Mouse (Mus musculus) megakaryocyte-erythroid progenitor cell, adult 5-6 weeks (primary cell): ENCODE data around the gene Ubap2. TPM values are rescaled to one million over a fixed set of nuclear protein-coding genes. Genes with fewer than 3 reads are reported as not detected.
A peak's percentile ranks its signal among the peaks of the same experiment; 100 is the strongest.

Source experiments
- ATAC-seq: replicated peaks from 2 replicates; pipeline ENCODE4 v1.8.0; 2016; ENCODE audit warnings: mild to moderate bottlenecking, inconsistent platforms; ENCODE audit not compliant: severe bottlenecking, poor library complexity, low FRiP score, low TSS enrichment
- total RNA-seq, 2 experiments: library from RNA; stranded (forward) in 1 of 2; stranded (reverse) in 1 of 2; fragments of 200-1000, 215-1000 nt in 1 of 2; fragments of >200 nt in 1 of 2; fragmentation: Nextera tagmentation in 1 of 2; gene quantifications; 2 replicates each; pipeline ENCODE4 v1.2.3; 2014 to 2017

Ubap2 gene
- total RNA-seq (2014; fragmentation: Nextera tagmentation) (92.9 and 107 TPM in 2 replicates), total RNA-seq (2017) (31.5 and 35.4 TPM in 2 replicates)

DNA sequence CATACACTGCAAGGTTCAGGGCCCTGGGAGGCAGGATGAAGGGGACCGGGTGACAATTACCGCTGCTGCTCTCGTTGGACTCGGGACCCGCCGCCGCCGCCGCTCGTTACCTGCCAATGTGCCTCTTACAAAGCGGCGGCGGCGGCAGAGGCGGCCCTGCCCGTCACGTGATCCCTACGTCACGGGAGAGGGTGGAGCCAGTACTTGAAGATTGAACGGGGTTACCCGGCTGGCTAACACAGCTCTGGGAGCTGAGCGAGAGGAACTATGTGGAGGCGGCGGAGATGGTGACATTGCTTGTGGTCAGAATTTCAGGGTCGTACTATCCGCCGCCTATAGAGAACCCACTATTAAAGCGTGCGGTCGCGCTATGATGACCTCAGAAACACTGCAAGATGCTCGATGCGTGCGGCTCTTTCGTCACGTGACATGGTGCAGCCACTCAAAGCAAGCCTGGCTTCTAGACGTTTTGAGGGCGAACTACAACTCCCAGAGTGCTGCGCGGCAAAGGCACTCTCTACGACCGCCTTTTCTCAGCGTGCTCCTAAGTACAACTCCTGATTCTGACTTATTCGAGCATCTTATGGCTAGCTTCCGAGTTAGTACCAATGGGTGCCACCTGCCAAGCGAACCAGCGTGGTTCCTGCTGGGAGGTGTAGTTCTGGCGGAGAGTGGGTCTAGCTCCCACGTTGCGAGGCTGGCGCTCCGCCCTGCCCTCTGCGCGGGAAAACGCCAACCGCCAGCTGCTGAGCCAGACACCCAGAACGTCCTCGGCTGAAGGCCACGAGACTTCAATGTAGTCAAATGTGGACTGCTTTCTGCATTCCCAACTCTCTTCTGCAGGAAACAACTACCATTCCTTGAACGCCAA lies at the start of gene Ubap2:
Gene Ubap2, minus strand, starts transcription at position 165 of the 871 bp plus-strand sequence.
- peak; percentile 93 for ATAC-seq

DNA sequence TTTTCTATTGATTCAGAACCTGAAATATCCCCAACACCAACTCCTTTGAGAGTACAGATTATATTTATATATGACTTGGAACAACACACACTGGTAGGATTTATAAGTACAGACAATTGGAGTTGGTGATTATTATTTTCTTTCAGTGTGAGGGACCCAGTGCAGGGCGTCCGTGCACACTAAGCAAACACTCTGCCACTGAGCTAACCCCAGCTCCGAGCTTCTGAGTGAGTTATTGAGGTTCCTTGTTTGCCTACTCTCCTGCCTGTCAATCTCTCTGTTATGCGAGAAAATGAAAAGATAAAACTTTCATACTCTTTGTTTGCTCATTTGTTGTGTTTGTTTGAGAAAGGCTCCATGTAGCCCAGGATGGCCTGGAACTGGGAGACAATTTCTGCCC lies 46.0 kb upstream of the Ubap2 start:
- ATAC-seq, result no peak

DNA sequence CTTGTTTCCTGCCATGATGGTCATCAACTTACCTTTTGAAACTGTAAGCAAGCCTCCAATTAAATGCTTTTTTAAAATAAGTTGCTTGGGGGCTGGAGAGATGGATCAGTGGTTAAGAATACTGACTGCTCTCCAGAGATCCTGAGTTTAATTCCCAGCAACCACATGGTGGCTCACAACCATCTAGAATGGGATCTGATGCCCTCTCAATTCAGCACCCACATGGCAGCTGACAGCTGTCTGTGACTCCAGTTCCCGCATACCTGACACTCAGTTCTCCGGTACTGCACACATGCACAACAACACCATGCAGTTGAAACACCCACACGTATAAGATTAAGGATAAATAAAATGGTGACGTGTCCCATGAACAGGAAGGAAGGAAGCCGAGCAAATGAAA lies 43.3 kb upstream of the Ubap2 start:
- no peak for ATAC-seq

DNA sequence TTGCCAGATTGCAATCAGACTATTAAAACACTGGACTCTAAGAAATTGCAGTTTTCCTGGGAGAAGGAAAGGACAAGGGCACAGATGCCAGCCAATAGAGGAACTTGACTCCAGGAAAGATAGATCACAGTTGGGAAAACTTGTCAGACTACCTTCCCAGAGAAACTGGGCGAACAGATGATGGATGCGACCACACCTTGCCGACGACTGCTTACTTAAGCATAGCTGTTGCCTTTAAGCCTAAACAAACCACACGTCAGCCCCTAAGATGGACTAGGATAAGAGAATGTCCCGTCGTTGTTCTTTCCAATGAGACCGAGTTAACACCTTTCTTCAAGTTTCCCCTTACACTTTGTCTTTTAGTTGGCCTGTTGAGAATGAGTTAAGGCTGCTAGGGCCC lies 40.2 kb upstream of the Ubap2 start:
- no peak for ATAC-seq

DNA sequence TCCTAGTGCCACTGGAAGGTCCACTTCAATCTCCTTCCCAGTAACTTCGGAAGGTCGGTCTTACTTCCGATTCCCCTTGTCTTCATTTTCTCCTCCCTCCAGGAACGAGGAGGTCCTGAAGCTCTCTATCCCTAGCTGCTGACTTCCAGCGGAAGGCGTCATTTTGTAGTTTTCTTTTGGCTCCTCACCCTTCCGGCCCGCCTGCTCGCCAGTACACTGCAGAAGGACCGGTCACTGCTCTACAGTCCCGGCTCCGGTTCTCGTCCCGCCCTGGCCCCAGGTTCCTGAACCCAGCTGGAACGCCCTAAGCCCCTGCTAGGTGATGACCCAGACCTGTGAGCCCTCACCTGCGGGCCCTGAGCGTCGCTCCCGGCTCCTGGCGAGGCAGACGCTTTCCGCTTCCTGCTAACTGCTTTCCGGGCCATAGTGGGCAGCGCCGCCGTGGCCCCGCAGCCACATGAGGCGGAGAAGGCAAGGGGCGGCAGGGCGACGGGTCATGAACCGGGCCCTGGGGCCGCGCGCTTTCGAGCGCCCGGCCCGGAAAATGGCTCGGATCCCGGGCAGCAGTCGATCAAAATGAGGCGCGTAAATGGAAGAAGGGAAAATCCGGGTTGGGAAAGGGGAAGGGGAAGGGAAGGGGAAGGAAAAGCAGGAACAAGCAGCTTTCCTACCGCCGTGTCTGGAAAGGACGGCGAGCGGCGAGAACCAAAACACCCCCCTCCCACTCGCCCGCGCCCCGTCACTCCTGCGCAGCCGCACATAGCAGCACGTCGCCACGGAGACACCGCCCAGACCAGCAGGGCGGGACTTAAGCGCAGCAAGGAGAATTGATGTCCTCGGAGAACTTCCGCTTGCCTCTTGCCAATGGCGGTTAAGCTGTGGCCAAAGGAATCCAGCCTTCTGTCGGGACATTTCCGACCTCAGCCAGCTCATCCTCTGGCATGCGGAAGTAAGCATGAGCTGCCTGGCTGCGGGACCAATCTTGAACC lies 39.5 kb upstream of the Ubap2 start, which contains the start of gene Dcaf12:
Gene Dcaf12, minus strand, starts transcription at position 749 of the 989 bp plus-strand sequence.
- ATAC-seq, result peak; percentile 92

DNA sequence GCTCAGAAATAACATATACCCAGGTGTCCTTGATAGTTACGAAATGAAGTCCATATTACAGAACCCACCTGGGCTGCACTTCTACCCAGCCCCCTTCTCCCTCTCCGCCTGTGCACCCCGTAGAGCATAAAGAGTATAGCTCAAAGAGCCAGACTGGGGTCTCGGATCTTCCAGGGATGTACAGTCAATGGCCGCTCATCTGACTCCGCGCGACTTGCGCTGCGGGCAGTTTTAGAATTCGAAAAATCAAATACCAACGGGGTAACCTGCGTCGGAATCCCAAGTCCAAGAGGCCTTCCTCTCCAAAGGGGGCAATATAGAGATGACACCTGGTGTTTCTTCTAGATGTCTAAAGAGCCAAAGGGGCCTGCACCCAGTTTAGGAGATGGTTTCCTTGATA lies 38.8 kb upstream of the Ubap2 start:
- ATAC-seq, result peak; percentile 4; the same call in 1 of the 2 replicates

- ATAC-seq, result no peak
These were observed 35.9 kb upstream of the Ubap2 start for GRCm38 (mm10) chr4:41310567-41311563.

DNA sequence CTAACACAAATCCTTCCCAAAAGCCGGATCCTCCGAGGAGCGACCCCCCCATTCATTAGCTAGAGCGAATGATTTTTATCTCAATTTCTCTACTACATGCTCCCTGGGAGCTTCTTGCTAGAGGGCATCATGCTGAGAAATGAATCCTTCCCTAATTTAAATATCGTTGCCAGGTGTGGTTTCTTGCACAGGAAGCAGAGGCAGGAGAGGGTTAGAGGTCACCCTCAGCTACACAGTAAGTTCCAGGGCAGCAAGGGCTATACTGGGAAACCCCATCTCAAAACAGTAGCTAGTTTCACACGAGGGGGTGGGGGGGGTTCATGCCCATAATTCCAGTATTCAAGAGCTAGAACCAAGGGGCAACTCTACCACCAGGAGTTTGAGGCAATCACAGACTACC lies 32.5 kb upstream of the Ubap2 start:
- no peak for ATAC-seq

DNA sequence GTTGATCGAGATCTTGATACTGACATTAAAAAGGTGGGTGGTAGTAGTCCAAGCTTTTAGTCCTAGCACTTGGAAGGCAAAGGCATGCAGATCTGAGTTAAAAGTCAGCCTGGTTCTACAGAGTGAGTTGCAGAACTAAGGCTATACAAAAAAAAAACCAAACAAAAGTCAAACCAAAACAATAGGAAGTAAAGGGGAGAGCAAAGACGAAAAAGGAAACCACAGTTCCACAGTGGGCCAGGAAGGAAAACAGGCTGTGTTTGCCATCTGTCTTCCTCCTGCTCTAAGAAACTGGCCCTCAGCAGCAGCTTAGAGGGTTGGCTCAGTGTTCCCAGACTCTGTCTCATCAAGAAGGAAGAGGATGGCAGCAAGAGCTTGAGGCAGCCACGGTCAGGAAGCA lies 29.4 kb upstream of the Ubap2 start:
- ATAC-seq, result peak; percentile 45

- ATAC-seq, result peak; percentile 62
These were observed 28.7 kb upstream of the Ubap2 start for GRCm38 (mm10) chr4:41303671-41304070.

GRCm38 (mm10) chr4:41298976-41299375 lies 24.0 kb upstream of the Ubap2 start:
- ATAC-seq, result no peak

DNA sequence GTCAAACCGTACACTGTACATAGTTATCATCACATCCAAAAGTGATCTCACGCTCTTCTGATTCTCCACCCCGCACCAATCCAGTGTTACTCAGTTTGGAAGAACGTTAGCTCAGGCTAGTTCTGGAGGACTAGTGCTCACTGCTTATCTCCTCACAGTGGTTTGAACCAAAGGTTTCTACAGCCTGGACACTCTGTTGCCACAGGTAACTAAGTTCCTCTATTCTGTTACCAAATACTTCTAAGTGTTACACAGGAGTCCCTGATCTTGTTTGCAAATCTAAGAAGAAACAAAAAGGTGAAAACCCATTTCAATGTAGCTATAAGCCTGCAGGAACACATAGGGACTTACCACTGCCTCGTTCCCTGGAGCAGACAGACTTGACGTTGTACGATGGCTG lies 21.0 kb upstream of the Ubap2 start:
- ATAC-seq, result no peak

DNA sequence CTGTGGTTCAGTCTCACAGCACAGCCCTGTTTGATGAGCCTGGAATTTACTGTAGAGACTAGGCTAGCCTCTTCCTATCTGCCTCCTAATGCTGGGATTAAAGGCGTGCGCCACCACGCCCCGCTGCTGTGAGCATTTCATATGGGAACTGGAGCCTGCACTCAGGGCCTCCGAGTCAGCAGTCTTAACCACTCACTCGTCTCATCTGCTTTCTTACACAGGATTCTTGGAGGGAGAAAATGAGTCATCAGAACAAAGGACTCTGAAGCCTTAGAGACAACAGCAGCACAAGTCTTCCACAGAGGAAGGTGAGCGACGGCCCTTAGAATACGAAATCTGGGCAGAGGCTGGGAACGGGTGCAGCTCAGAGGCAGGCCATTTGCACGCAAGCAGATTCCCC lies 20.6 kb upstream of the Ubap2 start:
- no peak for ATAC-seq

DNA sequence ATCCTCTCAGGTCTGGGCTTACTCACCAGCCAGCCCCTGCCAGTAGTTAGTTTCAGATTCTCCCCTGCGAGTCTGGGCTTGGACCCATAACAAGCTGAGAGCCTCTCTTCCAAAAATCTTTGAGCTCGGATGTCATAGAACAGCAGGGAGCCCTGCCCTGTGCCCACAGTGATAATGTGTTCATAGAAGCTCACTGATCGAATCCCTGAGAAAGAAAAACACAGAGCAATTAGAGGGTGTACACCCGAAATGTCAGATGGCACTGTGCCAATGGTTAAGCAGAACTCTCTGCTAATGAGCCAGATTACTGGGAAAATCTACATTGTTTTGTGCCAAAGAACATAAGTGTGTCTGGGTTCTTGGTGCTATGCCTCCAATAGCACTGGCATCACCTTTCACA lies 19.0 kb upstream of the Ubap2 start:
- no peak for ATAC-seq

- ATAC-seq, result no peak
These were observed 14.9 kb upstream of the Ubap2 start for GRCm38 (mm10) chr4:41289802-41290201.

- ATAC-seq, result peak; percentile 79; the same call in 1 of the 2 replicates
These were observed 11.5 kb upstream of the Ubap2 start for GRCm38 (mm10) chr4:41286420-41286819.

DNA sequence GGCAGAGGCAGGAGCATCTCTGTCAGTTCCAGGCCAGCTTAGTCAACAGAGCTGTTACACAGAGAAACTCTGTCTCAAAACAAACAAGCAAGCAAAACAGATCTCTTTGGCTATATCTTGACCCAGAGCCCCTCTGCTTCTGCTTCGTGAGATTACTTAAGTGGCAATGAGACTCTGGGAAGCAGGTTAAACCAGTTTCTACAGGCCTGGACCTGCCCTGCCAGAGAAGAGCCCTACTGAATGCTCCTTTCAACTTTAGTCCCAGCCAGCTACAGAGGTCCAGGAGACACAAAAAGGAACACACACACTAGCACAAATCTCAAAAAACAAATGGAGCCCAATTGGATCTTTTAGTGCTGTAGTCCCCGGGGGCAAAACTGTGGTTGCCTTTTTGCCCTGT lies 9.1 kb upstream of the Ubap2 start:
- no peak for ATAC-seq

DNA sequence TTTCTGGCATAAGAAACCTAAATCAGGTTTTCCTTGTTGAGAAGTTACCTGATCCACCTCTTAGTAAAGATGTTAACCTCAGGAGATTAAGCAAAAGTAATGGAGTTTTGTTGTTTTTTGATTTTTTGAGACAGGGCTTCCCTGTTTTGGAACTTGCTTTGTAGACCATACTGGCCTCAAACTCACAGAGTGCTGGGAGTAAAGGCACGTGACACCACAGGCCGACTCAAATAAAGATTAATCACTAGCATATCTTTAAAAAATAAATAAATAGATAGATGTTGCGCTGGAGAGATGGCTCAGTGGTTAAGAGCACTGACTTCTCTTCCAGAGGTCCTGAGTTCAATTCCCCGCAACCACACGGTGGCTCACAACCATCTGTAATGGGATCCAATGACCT lies 983 bp upstream of the Ubap2 start:
- no peak for ATAC-seq
